Comparison of ENCODE assay signal across 30 mouse cellular contexts in the genomic region with DNA sequence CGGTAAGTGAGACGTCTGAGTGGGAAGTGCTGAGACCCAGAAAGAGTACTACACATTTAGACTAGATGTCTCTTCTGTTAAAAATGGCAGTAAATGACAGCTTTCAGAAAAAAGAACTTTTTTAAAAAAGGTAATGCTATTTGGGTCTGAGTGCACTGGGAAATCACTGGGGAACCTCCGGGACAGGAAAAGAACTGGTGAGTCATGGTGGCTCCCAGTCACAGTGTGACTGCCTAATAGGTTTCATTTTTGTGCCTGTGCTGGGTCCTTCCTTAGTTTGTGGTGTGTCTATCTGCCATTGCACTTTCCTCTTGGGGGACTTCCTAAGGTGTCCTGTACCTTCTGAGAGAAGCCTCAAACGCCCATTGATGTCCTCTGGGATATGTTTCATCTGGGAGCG.
A peak's percentile ranks its signal among the peaks of the same experiment; 100 is the strongest.
DNase-seq lines count a peak whose midpoint lies in the region; ATAC-seq and TF ChIP-seq lines count a peak whose summit lies in the region.
"Had no signal": no experiment of that assay in that cellular context is flagged by ENCODE, and none has a peak within 500 bp of the region (broad histone marks: within the 10 kb centered on the region; RNA-seq: fewer than 3 reads in every experiment).

No protein-coding gene starts in this region.

- in situ Hi-C loops in Patski (cut with MboI; ENCODE audit: low pct_unique_long_range_greater_than_20kb), result no loop called here

- intact Hi-C loops in heart, postnatal 36 days (cut with DNase I), result loop anchor here (5.0 kb wide), 1 partner anchor 100 kb away; no protein-coding TSS in a partner anchor

- H3K4me1 ChIP-seq in intestine, postnatal 0 days (replicated peaks; ENCODE audit: control insufficient read depth, insufficient read depth, low read length), result no peaks in the 10 kb centered on the region
- H3K4me1 ChIP-seq: embryonic facial prominence, embryonic 10.5 days; forebrain, embryonic 12.5 days; forebrain, embryonic 15.5 days; hindbrain, embryonic 10.5 days; hindbrain, embryonic 13.5 days; intestine, embryonic 15.5 days had no signal

- peak; percentile 35 for DNase-seq in 3134 (ENCODE audit: extremely low read depth, insufficient read length, low spot score)
- peak; percentile 69 for DNase-seq in 416B (ENCODE audit: low read depth)
- no peak for DNase-seq in Patski (ENCODE audit: low read depth, low spot score)
- no peak for DNase-seq in ovary, adult 18-20 months (ENCODE audit: low spot score)
- DNase-seq in heart, postnatal 36 days, result no peak
- DNase-seq: adrenal gland, postnatal 10 days; adrenal gland, postnatal 36 days; B cell, adult 2 months; cerebellum, adult 11 months; cerebellum, adult 2 months; cerebellum, postnatal 10 days; cerebellum, postnatal 36 days; embryo, embryonic 11 days; gastrocnemius, adult 2 months; gastrocnemius, postnatal 14 days; heart, adult 11 months; kidney, adult 18-20 months had no signal

- H3K4me3 ChIP-seq in myocyte, result no peak overlapping the region
- H3K4me3 ChIP-seq in intestine, postnatal 0 days (ENCODE audit: low read depth, low read length), result no peak overlapping the region
- H3K4me3 ChIP-seq: embryonic facial prominence, embryonic 10.5 days; embryonic facial prominence, embryonic 13.5 days; erythroblast, embryonic 14.5 days; forebrain, embryonic 12.5 days; forebrain, embryonic 15.5 days; gastrocnemius, adult 2 months; hindbrain, embryonic 10.5 days; hindbrain, embryonic 13.5 days; intestine, embryonic 15.5 days had no signal

- peak; percentile 44 for ATAC-seq in Patski
- ATAC-seq in intestine, postnatal 0 days, result no peak
- ATAC-seq: CD4-positive, CD25-positive, alpha-beta regulatory T cell, adult 4 months; forebrain, embryonic 15.5 days; hindbrain, embryonic 16.5 days; intestine, embryonic 15.5 days had no signal

- 84% methylated on average over 5 of the region's 5 CpGs for WGBS in intestine, postnatal 0 days

- H3K9me3 ChIP-seq in intestine, postnatal 0 days (ENCODE audit: control insufficient read depth), result no peaks in the 10 kb centered on the region
- H3K9me3 ChIP-seq: embryonic facial prominence, embryonic 10.5 days; embryonic facial prominence, embryonic 13.5 days; forebrain, embryonic 12.5 days; forebrain, embryonic 15.5 days; hindbrain, embryonic 10.5 days; hindbrain, embryonic 13.5 days; intestine, embryonic 15.5 days had no signal

- no peak overlapping the region for H3K9ac ChIP-seq in intestine, postnatal 0 days (ENCODE audit: low read depth, low read length)
- H3K9ac ChIP-seq: embryonic facial prominence, embryonic 13.5 days; forebrain, embryonic 12.5 days; forebrain, embryonic 15.5 days; hindbrain, embryonic 13.5 days; intestine, embryonic 15.5 days had no signal

- no peak for TF ChIP-seq CTCF in Patski (IDR thresholded peaks at IDR 0.05)
- TF ChIP-seq CTCF in intestine, postnatal 0 days (IDR thresholded peaks at IDR 0.05; ENCODE audit: low read depth), result no peak

- H3K4me2 ChIP-seq in myocyte (ENCODE audit: low read depth), result peak overlapping the region; percentile 70
- no peak overlapping the region for H3K4me2 ChIP-seq in intestine, postnatal 0 days (replicated peaks; ENCODE audit: low read depth)
- H3K4me2 ChIP-seq: embryonic facial prominence, embryonic 13.5 days; forebrain, embryonic 12.5 days; forebrain, embryonic 15.5 days; heart, embryonic 11.5 days; hindbrain, embryonic 13.5 days; intestine, embryonic 15.5 days had no signal

- no peaks in the 10 kb centered on the region for H3K79me2 ChIP-seq in myocyte (ENCODE audit: control insufficient read depth, insufficient read depth)

- CTCF ChIA-PET in Patski (lab: Charles Lee), result interaction anchor here (0.8 to 2.4 kb wide), 2 partner anchors 9 to 13 kb away, joined by 3 to 7 read pairs; no protein-coding TSS in a partner anchor

- H3K27me3 ChIP-seq in Patski, result no peaks in the 10 kb centered on the region
- H3K27me3 ChIP-seq in myocyte (ENCODE audit: control insufficient read depth, insufficient read depth, insufficient read length), result no peaks in the 10 kb centered on the region
- no peaks in the 10 kb centered on the region for H3K27me3 ChIP-seq in intestine, postnatal 0 days (replicated peaks; ENCODE audit: control insufficient read depth, insufficient read depth, low read length)
- H3K27me3 ChIP-seq: embryonic facial prominence, embryonic 13.5 days; forebrain, embryonic 12.5 days; forebrain, embryonic 15.5 days; hindbrain, embryonic 13.5 days; intestine, embryonic 15.5 days had no signal

- H3K36me3 ChIP-seq in myocyte (ENCODE audit: control insufficient read depth, insufficient read depth), result no peaks in the 10 kb centered on the region
- no peaks in the 10 kb centered on the region for H3K36me3 ChIP-seq in intestine, postnatal 0 days (ENCODE audit: control insufficient read depth, insufficient read depth)
- H3K36me3 ChIP-seq: embryonic facial prominence, embryonic 10.5 days; forebrain, embryonic 12.5 days; forebrain, embryonic 15.5 days; hindbrain, embryonic 10.5 days; hindbrain, embryonic 13.5 days; intestine, embryonic 15.5 days had no signal

- H3K27ac ChIP-seq in intestine, postnatal 0 days (ENCODE audit: low read depth, low read length), result no peak overlapping the region
- H3K27ac ChIP-seq: embryonic facial prominence, embryonic 10.5 days; embryonic facial prominence, embryonic 13.5 days; forebrain, embryonic 12.5 days; forebrain, embryonic 15.5 days; gastrocnemius, adult 2 months; hindbrain, embryonic 10.5 days; hindbrain, embryonic 13.5 days; intestine, embryonic 15.5 days had no signal

- H3ac ChIP-seq in myocyte (ENCODE audit: control insufficient read depth, insufficient read length), result no peak overlapping the region

- TF ChIP-seq POLR2A in myocyte (IDR thresholded peaks at IDR 0.05; ENCODE audit: insufficient read length, low read depth), result no peak

- POLR2A ChIA-PET in Patski (lab: Charles Lee), result no interaction called here

TF ChIP-seq in myocyte, 11 proteins besides CTCF, POLR2A, EP300 and RAD21:
- TF ChIP-seq E2F4 (IDR thresholded peaks at IDR 0.05; ENCODE audit: insufficient read depth), result no peak
- no peak for TF ChIP-seq POLR2AphosphoS2 (IDR thresholded peaks at IDR 0.05; ENCODE audit: insufficient read length, low read depth)
- no peak for TF ChIP-seq TCF12 (IDR thresholded peaks at IDR 0.05; ENCODE audit: insufficient read depth, poor library complexity, severe bottlenecking)
- TF ChIP-seq SRF (IDR thresholded peaks at IDR 0.05; ENCODE audit: control insufficient read depth, insufficient read length, low read depth), result no peak
- TF ChIP-seq USF1 (IDR thresholded peaks at IDR 0.05; ENCODE audit: low read depth), result no peak
- TF ChIP-seq MYOD1 (IDR thresholded peaks at IDR 0.05; ENCODE audit: control insufficient read depth in 1 of 3, insufficient read length in 2 of 3, low read depth in 2 of 3), result no peak
- TF ChIP-seq MYOG (IDR thresholded peaks at IDR 0.05; ENCODE audit: control insufficient read depth in 1 of 3, insufficient read depth in 1 of 3, insufficient read length in 2 of 3, low read depth in 2 of 3), result no peak

Comparison
In these comparisons a context has a peak if more than half of its experiments do, and no peak if none do; other contexts are left out.
1. DNase-seq: peak in 3134 (single experiment) and 416B (single experiment); none in Patski (single experiment), ovary, adult 18-20 months (single experiment) and heart, postnatal 36 days (0 of 2).